Mouse (Mus musculus) limb, embryonic 13.5 days (tissue): ENCODE data around the gene Mef2a. TPM values are rescaled to one million over a fixed set of nuclear protein-coding genes. Genes with fewer than 3 reads are reported as not detected.

Experiments
- ATAC-seq: fragments of 200-750 bp; cut with Nextera tagmentation; 2 replicates; pipeline ENCODE4 v1.8.0; 2017; ENCODE audit warnings: low read depth, moderate number of reproducible peaks, moderate TSS enrichment; ENCODE audit not compliant: low FRiP score
- H3K27ac ChIP-seq: fragments of 300-500 bp; sonication (generic); 2 replicates; pipeline ENCODE4 v1.5.1; 2015; ENCODE audit warnings: inconsistent platforms, mild to moderate bottlenecking, moderate library complexity
- H3K27me3 ChIP-seq: fragments of 300-500 bp; sonication (generic); 2 replicates; pipeline ENCODE4 v1.6.1; 2015; ENCODE audit warnings: mild to moderate bottlenecking, inconsistent platforms
- H3K36me3 ChIP-seq: fragments of 300-500 bp; sonication (generic); 2 replicates; pipeline ENCODE4 v1.6.1; 2015; ENCODE audit warnings: inconsistent platforms, mild to moderate bottlenecking, moderate library complexity
- H3K4me1 ChIP-seq: fragments of 300-500 bp; sonication (generic); 2 replicates; pipeline ENCODE4 v1.6.1; 2015; ENCODE audit warnings: inconsistent platforms
- H3K4me2 ChIP-seq: fragments of 300-500 bp; sonication (generic); replicated peaks from 2 replicates; pipeline ENCODE4 v1.6.1; 2015; ENCODE audit warnings: inconsistent platforms, mild to moderate bottlenecking, moderate library complexity
- H3K4me3 ChIP-seq: fragments of 300-500 bp; sonication (generic); 2 replicates; pipeline ENCODE4 v1.5.1; 2015; ENCODE audit warnings: moderate library complexity, mild to moderate bottlenecking, inconsistent platforms
- H3K9ac ChIP-seq: fragments of 300-500 bp; sonication (generic); 2 replicates; pipeline ENCODE4 v1.6.1; 2015; ENCODE audit warnings: mild to moderate bottlenecking, inconsistent platforms
- H3K9me3 ChIP-seq: fragments of 300-500 bp; sonication (generic); 2 replicates; pipeline ENCODE4 v1.6.1; 2016; ENCODE audit warnings: inconsistent platforms
- WGBS: fragments of 180-500 bp; shearing (Covaris S2); methylation state at CpG from one replicate; pipeline ENCODE4 v1.1.7; 2015; 5-methylcytosine and 5-hydroxymethylcytosine counted together
- polyA plus RNA-seq: library from polyadenylated mRNA; unstranded; fragments of >200 nt; fragmentation: Nextera tagmentation; extraction: Ambion mirVana; gene quantifications from 2 replicates; pipeline ENCODE4 v1.2.1, GENCODE M21; 2015

The Mef2a gene
- polyA plus RNA-seq, 1 experiment from 2014 or later: 40.6 TPM

DNA sequence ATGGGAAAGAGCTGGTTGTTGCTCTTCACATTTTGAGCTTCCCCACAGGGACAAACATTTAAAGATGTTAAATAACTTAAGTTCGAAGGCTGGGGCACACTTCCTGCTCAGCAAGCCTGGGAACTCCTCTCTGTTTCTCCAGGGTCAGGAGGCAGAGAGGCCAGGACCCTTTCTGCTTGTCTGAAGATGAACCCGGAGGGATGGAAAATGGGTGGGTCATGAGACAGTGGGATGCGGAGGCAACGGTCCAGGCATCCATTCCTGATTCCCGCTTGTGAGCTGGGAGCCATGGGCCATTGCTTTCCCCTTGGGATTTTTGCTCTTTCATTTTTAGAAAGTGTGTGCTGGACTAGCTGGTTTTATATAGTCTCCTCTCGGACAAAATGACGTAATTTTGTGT, 17.4 kb upstream of the Mef2a start:
- H3K9me3 ChIP-seq: no peaks in the 10 kb centered on the region
- H3K9ac ChIP-seq: no peak overlapping the region
- H3K4me3 ChIP-seq: no peak overlapping the region
- 74% methylated on average over 7 of the region's 7 CpGs for WGBS
- H3K4me1 ChIP-seq: 0 out of 2 replicates have a peak, but pooled peaks cover 6% of the 10 kb centered on the region
- H3K27me3 ChIP-seq: no peaks in the 10 kb centered on the region
- no peaks in the 10 kb centered on the region for H3K36me3 ChIP-seq
- ATAC-seq: no peak
- no peak overlapping the region for H3K27ac ChIP-seq
- no peak overlapping the region for H3K4me2 ChIP-seq

DNA sequence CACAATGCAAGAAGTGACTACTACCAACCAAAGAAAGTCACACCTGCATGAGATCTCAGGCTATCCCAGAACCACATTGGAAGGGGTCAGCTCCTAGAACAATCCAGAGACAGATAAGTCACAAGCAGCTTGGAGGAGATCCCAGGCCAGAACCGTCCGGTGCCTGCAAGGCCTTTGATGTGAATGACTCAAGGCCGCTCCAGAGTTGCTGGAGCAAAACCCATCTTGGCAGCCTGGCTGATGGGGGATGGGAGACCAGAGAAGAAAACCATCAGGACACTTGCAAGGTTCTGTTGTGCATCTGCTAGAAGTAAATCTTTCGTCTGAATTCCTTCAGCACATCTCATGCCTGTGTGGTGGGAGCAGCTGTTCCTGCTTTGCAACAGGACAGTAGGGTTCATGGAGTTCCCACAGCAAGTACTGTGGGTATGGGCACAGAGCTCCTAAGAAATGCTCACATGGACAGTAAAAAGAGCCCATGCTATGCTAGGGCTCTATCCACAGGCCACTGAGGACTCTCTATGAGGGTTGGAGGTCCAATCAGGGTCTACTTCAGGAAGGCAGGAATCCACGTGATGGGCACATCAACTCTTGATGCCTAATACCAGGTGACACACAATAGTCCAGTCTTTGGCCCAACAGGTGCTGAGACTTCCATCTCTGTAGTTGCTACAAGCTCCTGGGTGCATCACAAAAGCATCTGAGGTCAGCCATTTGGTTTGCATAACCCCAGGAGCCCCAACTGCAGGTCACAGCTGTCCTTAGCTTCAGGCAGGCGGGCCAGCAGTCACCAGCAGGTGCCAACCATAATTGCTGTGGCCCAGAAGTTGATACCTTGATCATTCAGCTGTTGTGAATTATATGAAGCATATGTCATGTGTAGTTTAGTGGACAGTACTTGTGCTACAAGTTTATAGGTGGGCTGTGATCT, 12.5 kb upstream of the Mef2a start:
- 67% methylated on average over 6 of the region's 6 CpGs for WGBS
- Histone ChIP-seq H3K9me3 (no peaks in the 10 kb centered on the region), H3K4me1 (peaks cover 10% of the 10 kb centered on the region; the same call in 1 of the 2 replicates), H3K36me3 (no peaks in the 10 kb centered on the region), H3K4me3 (no peak overlapping the region), H3K27ac (no peak overlapping the region), H3K27me3 (no peaks in the 10 kb centered on the region), H3K9ac (no peak overlapping the region), H3K4me2 (no peak overlapping the region)
- peak; percentile 77 for ATAC-seq

DNA sequence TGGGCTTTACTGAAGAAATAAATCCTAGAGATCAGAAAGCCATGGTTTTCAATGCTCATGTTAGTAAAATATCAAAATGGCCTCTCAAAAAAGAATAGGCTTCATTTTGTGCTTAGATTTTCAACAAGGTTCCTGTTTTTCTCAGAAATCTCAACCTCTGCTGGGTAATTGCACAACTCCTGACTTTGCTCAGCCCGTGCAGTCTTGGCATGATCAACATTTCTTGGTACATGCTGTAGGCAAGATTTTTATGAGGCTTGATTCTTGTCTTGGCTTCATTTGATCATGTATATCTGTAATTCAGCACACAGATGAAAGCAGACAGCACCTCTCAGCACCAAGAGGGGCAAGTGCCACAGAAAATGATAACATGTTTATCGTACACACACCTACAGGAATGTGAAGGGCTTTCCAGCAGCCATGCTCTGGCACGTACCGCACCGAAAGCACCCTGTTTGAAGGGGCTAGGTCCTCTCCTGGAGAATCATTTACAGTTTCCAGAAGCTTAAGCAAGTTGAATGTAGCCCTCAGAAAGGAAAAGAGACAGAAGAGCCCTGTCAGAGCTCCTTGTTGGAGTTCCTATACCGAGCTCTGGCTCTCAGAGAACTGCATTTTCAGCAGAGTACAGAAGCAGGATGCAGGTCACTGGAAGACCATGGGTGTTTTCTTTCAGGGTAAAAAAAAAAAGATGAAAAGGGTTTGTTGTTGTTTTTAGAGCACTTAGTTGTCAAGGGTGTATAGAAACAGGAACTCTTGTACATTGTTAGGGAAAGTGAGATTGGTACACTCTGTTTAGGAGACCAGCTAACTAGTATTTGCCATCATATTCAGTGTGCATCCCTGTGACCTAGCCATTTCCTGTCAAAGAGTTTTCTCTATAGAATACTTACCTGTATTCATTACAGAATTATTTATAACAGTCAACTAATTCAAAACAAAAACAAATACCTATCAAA, 7.8 kb upstream of the Mef2a start:
- Histone ChIP-seq H3K4me2 (no peak overlapping the region), H3K4me1 (peaks cover 7% of the 10 kb centered on the region; the same call in 1 of the 2 replicates), H3K36me3 (no peaks in the 10 kb centered on the region), H3K27ac (no peak overlapping the region), H3K27me3 (no peaks in the 10 kb centered on the region), H3K9me3 (no peaks in the 10 kb centered on the region), H3K4me3 (no peak overlapping the region), H3K9ac (no peak overlapping the region)
- no peak for ATAC-seq
- 79% methylated on average over 6 of the region's 6 CpGs for WGBS

DNA sequence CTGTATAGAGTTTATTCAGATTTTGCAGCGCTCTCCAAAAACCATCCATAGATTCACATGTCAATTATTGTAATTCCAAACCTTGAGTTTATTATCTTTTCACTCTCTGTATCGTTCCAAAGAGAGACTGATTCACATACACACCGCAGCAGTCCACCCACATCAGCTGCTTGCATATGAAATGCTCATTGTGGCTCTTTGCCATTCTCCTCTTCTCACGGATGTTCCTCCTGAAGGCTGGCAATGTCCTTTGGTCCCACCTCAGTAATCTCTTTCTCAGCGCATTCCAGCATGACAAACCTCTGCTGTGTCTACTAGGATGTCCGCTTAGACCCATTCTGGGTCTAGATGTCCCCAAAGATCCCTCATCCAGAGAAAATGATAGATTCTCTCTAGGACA, 4.1 kb upstream of the Mef2a start:
- 87% methylated on average over 6 of the region's 6 CpGs for WGBS
- Histone ChIP-seq H3K27me3 (no peaks in the 10 kb centered on the region), H3K9me3 (no peaks in the 10 kb centered on the region), H3K4me1 (peaks cover 10% of the 10 kb centered on the region; the same call in 1 of the 2 replicates), H3K36me3 (no peaks in the 10 kb centered on the region), H3K9ac (no peak overlapping the region), H3K4me3 (no peak overlapping the region), H3K27ac (no peak overlapping the region), H3K4me2 (no peak overlapping the region)
- no peak for ATAC-seq

DNA sequence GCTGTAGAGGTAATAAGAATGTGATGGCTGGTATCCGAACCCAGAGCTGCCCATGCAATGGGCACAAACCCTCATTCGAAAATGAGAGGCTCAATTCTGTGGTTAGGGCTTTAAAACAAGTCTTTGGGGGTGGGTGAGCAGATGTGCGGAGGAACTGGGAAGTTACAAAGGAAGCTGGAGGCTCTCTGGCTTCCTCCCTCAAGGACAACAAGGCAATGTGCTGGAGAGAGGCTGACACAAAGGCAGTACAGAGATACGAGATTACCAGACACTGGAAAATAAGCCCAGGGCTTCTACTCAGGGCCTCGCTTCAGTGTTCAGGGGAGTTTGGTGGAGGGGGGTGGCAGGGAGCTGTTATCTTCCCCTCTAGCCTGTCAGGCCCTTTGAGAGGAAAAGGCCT, 1.3 kb upstream of the Mef2a start:
- Histone ChIP-seq H3K27ac (peak overlapping the region; percentile 99; the same call in 1 of the 2 replicates), H3K36me3 (no peaks in the 10 kb centered on the region), H3K9ac (0 out of 2 replicates have a peak overlapping the region, but pooled peaks have one; percentile 15), H3K4me1 (peaks cover 19% of the 10 kb centered on the region), H3K4me3 (peak overlapping the region; percentile 96; the same call in 1 of the 2 replicates), H3K27me3 (no peaks in the 10 kb centered on the region), H3K4me2 (peak overlapping the region; percentile 93), H3K9me3 (no peaks in the 10 kb centered on the region)
- ATAC-seq: no peak
- 50% methylated on average over 5 of the region's 5 CpGs for WGBS

DNA sequence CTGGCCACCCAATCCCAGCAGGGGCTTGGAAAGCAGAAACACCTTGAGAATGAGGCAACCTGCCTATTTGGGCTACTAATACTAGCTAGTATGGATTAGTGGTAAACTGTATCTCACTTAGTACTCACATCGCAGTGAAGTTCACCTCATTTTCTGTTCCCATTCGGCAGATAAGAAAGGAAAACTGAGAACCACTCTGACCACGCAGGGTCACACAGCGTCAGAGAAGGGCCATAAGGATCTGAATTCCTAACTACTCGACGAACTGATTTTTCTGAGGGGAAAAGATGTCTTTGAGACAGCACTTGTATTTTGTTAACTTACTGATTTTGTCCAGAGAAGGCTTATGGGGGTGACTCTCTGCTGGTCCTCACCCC, 914 bp upstream of the Mef2a start:
- Histone ChIP-seq H3K27me3 (no peaks in the 10 kb centered on the region), H3K9me3 (no peaks in the 10 kb centered on the region), H3K4me2 (peak overlapping the region; percentile 93), H3K27ac (peak overlapping the region; percentile 99), H3K4me3 (peak overlapping the region; percentile 96), H3K9ac (peak overlapping the region; percentile 99), H3K36me3 (no peaks in the 10 kb centered on the region), H3K4me1 (peaks cover 22% of the 10 kb centered on the region)
- WGBS: 30% methylated on average over 6 of the region's 6 CpGs
- no peak for ATAC-seq

DNA sequence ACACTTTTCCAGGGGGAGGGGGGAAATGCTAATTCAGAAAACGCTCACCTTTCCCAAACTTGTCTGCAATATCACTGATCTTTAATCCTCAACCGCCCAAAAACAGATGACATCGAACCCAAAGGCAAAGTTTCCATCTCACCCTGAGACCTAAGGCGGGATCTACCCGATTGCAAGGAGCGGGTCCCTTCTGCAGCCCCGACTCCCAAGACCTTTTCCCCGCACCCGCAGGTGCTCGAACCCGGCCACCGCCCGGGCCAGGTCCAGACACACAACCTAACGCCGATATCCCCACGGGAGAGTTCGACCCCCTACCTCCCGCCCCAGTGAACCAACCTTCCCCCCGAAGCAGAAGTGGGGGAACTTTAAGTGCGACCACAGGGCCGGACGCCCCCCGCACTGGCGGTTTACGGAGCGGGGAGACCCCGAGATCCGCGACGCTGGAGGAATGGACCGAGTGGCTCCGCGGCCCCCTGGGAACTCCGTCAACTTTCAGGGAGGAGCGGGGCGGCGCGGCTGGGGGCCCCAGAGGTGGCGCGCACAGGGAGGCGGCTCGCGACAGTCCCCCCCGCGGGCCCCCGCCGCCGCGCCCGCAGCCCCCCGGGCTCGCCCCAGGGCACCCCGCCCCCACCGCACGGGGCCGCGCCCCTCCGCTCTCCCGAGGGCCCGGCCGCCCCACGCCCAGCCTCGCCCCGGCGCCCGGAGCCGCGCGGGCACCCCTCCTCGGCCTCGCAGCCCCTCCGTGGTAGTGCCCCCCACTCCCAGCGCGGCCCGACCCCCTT, 576 bp downstream of the Mef2a start:
- Histone ChIP-seq H3K9me3 (no peaks in the 10 kb centered on the region), H3K4me3 (peak overlapping the region; percentile 96), H3K27me3 (no peaks in the 10 kb centered on the region), H3K4me1 (peaks cover 26% of the 10 kb centered on the region), H3K27ac (peak overlapping the region; percentile 99), H3K36me3 (no peaks in the 10 kb centered on the region), H3K9ac (peak overlapping the region; percentile 99), H3K4me2 (peak overlapping the region; percentile 93)
- WGBS: under 1% methylated on average over 48 of the region's 75 CpGs
- ATAC-seq: peak; percentile 71

DNA sequence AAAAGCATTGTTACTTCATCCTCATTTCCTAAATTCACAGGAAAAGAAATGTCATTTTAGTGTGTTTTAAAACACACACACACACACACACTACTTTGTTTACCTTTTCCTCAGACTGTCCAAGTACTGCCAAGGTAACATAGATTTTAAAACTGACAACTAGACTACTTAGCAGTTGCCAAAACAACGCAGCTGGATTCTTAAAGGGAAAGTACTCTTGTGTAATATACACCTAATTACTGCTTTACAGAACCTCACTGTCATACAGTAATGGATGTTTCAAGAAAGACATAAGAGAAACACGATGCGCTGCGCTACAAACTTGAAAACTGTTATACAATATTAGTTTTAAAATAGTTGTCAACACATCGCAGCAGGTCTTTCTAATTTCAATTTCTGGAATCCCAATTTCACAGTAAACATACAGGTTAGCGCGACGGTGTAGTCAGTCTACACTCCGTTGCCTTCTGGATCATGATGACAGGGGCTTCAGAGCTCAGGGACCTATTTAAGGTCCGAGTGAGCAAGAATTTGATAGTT, 1.2 kb downstream of the Mef2a start:
- 14% methylated on average over 10 of the region's 10 CpGs for WGBS
- no peaks in the 10 kb centered on the region for H3K27me3 ChIP-seq
- H3K9ac ChIP-seq: peak overlapping the region; percentile 99
- H3K27ac ChIP-seq: 0 out of 2 replicates have a peak overlapping the region, but pooled peaks have one; percentile 99
- ATAC-seq: no peak
- peaks cover 26% of the 10 kb centered on the region for H3K4me1 ChIP-seq
- H3K4me3 ChIP-seq: peak overlapping the region; percentile 96
- H3K9me3 ChIP-seq: no peaks in the 10 kb centered on the region
- H3K4me2 ChIP-seq: peak overlapping the region; percentile 93
- no peaks in the 10 kb centered on the region for H3K36me3 ChIP-seq

DNA sequence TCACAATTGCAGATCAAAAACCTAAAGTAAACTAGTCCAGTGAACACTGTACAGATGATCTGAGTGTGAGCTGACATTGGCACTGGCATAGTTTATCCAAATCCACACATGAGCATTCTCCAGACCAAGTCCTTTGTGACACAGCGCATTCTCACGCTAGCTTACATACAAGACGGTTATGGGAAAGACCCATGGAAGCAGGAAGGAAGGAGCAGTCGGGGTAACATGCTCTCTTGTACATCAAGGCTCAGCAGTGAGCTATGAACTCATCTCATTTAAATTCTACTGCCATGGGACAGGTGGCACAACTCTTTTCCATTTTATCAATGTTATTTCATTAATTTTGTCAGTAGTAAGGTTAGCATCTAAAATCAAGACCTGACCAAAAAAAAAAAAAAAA, 3.0 kb downstream of the Mef2a start:
- ATAC-seq: no peak
- Histone ChIP-seq H3K4me1 (peaks cover 26% of the 10 kb centered on the region), H3K9me3 (no peaks in the 10 kb centered on the region), H3K9ac (no peak overlapping the region), H3K27me3 (no peaks in the 10 kb centered on the region), H3K4me2 (no peak overlapping the region), H3K4me3 (no peak overlapping the region), H3K36me3 (no peaks in the 10 kb centered on the region), H3K27ac (no peak overlapping the region)
- WGBS: 83% methylated on average over 4 of the region's 4 CpGs

DNA sequence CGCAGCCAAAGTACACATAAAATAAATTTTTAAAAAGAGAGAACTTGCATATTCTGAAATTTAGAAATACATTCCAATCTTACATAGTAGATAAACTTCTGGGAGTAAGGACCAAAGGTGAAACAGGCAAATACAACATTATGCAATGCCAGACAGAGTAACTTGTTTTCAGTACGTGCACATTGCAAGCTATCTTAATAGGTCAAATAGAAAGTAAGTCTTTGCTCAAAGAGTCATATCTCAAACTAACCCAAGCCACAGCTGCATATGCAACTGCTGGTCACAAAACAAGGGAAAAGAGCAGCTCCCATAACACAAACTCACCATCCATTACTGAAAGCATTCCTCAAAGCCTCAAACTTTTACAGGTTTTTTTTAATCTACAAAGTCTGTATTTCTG, 4.3 kb downstream of the Mef2a start:
- H3K4me3 ChIP-seq: no peak overlapping the region
- 88% methylated on average over 2 of the region's 2 CpGs for WGBS
- peaks cover 17% of the 10 kb centered on the region for H3K4me1 ChIP-seq
- no peak overlapping the region for H3K4me2 ChIP-seq
- H3K9ac ChIP-seq: no peak overlapping the region
- no peaks in the 10 kb centered on the region for H3K36me3 ChIP-seq
- no peaks in the 10 kb centered on the region for H3K27me3 ChIP-seq
- no peak overlapping the region for H3K27ac ChIP-seq
- no peaks in the 10 kb centered on the region for H3K9me3 ChIP-seq
- no peak for ATAC-seq

DNA sequence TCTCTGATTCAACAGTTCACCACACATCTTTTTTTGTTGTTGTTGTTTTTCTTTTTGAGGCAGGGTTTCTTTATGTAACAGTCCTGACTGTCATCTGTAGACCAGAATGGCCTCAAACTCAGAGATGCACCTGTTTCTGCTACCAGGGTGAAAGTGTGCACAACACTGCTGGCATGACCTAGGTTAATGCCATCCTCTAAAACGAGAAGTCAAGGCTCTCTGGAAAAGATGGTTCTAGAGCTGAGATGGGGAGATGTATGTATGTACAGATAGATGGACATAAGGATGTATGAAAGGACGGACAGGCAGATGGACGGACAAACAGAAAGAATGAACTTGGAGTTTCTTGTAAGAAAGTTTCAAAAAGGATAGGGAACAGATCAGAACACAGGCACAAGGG, 12.1 kb downstream of the Mef2a start:
- H3K4me3 ChIP-seq: no peak overlapping the region
- no peak for ATAC-seq
- peaks cover 5% of the 10 kb centered on the region for H3K36me3 ChIP-seq
- H3K4me1 ChIP-seq: no peaks in the 10 kb centered on the region
- WGBS: 90% methylated on average over 3 of the region's 3 CpGs
- H3K9me3 ChIP-seq: peaks cover 6% of the 10 kb centered on the region
- no peak overlapping the region for H3K9ac ChIP-seq
- no peaks in the 10 kb centered on the region for H3K27me3 ChIP-seq
- no peak overlapping the region for H3K4me2 ChIP-seq
- H3K27ac ChIP-seq: no peak overlapping the region
